ENCODE assay signal across 14 mouse cellular contexts in the genomic region with DNA sequence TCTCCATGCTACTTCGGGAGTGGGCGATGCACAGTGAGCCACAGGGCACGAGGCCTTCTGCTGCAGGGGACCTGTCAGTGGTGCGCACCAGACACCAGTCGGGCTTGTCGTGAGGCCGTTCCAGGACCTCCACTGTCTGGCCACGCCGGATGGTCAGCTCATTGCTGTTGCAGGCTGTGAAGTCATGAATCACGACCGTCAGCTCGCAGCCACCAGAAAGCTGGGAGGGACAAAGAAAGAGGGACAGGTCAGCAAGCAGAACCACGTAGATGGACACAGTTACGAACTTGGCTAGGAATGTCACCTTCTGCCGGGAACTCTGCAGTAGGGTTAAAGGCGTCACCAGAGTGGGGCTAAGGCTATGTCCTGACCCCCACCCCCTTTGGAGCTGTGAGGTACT.
DNase-seq lines count a peak whose midpoint lies in the region; ATAC-seq and TF ChIP-seq lines count a peak whose summit lies in the region.
"Had no signal": no experiment of that assay in that cellular context is flagged by ENCODE, and none has a peak within 500 bp of the region (broad histone marks: within the 10 kb centered on the region; RNA-seq: fewer than 3 reads in every experiment).

No protein-coding gene starts in this region.

- no peak overlapping the region for H3K4me3 ChIP-seq in kidney, embryonic 15.5 days (replicated peaks)
- no peak overlapping the region for H3K4me3 ChIP-seq in lung, postnatal 0 days (ENCODE audit: low read depth, low read length)
- H3K4me3 ChIP-seq in lung, adult 2 months (replicated peaks; ENCODE audit: extremely low read depth, low read depth, low read length): no peak overlapping the region
- no peak overlapping the region for H3K4me3 ChIP-seq in limb, embryonic 13.5 days
- H3K4me3 ChIP-seq: midbrain, embryonic 12.5 days had no signal

- H3K27me3 ChIP-seq in kidney, embryonic 15.5 days: no peaks in the 10 kb centered on the region
- no peaks in the 10 kb centered on the region for H3K27me3 ChIP-seq in lung, postnatal 0 days (replicated peaks; ENCODE audit: insufficient read depth, low read length)
- H3K27me3 ChIP-seq in limb, embryonic 13.5 days: no peaks in the 10 kb centered on the region

- no peaks in the 10 kb centered on the region for H3K9me3 ChIP-seq in kidney, embryonic 15.5 days (replicated peaks)
- H3K9me3 ChIP-seq in lung, postnatal 0 days (ENCODE audit: low read length): no peaks in the 10 kb centered on the region
- H3K9me3 ChIP-seq in limb, embryonic 13.5 days: no peaks in the 10 kb centered on the region
- H3K9me3 ChIP-seq: midbrain, embryonic 12.5 days had no signal

- 0 out of 2 replicates have a peak overlapping the region, but pooled peaks have one; percentile 9 for H3K4me2 ChIP-seq in kidney, embryonic 15.5 days
- no peak overlapping the region for H3K4me2 ChIP-seq in lung, postnatal 0 days (replicated peaks; ENCODE audit: low read depth, low read length)
- H3K4me2 ChIP-seq in limb, embryonic 13.5 days (replicated peaks): peak overlapping the region; percentile 30; the same call in 1 of the 2 replicates
- H3K4me2 ChIP-seq: midbrain, embryonic 12.5 days had no signal

- 35% methylated on average over 16 of the region's 16 CpGs for WGBS in kidney, embryonic 15.5 days
- 75% methylated on average over 16 of the region's 16 CpGs for WGBS in lung, postnatal 0 days
- WGBS in lung, adult 2 months: 89% methylated on average over 16 of the region's 16 CpGs
- WGBS in limb, embryonic 13.5 days: 61% methylated on average over 16 of the region's 16 CpGs

- TF ChIP-seq CTCF in lung, postnatal 0 days (IDR thresholded peaks at IDR 0.05): no peak
- no peak for TF ChIP-seq CTCF in lung, adult 2 months (IDR thresholded peaks at IDR 0.05; ENCODE audit: insufficient read depth, low read length)

- peaks cover 50% of the 10 kb centered on the region for H3K4me1 ChIP-seq in kidney, embryonic 15.5 days
- H3K4me1 ChIP-seq in lung, postnatal 0 days (ENCODE audit: insufficient read depth, low read depth, low read length): peaks cover 14% of the 10 kb centered on the region
- H3K4me1 ChIP-seq in lung, adult 2 months (ENCODE audit: control insufficient read depth, insufficient read depth, low read length): peaks cover 3% of the 10 kb centered on the region
- H3K4me1 ChIP-seq in limb, embryonic 13.5 days: peaks cover 97% of the 10 kb centered on the region

- peaks cover 53% of the 10 kb centered on the region for H3K36me3 ChIP-seq in kidney, embryonic 15.5 days
- H3K36me3 ChIP-seq in lung, postnatal 0 days (ENCODE audit: insufficient read depth, low read length): peaks cover 14% of the 10 kb centered on the region; the same call in 1 of the 2 replicates
- H3K36me3 ChIP-seq in limb, embryonic 13.5 days: peaks cover 32% of the 10 kb centered on the region

- no peak for DNase-seq in kidney, adult 8-10 months
- DNase-seq in lung, postnatal 0 days (ENCODE audit: low spot score): no peak
- DNase-seq in lung, adult 2 months: no peak
- DNase-seq in testis, postnatal 10 days (ENCODE audit: low spot score): no peak
- no peak for DNase-seq in spleen, adult 18-20 months
- DNase-seq: adrenal gland, postnatal 25 days; cerebellum, postnatal 36 days; forebrain, postnatal 0 days; kidney, postnatal 10 days; right cerebral cortex, adult 18-20 months; thymus, adult 2 months had no signal

- H3K27ac ChIP-seq in kidney, embryonic 15.5 days: peak overlapping the region; percentile 79
- H3K27ac ChIP-seq in lung, postnatal 0 days (ENCODE audit: low read length): peak overlapping the region; percentile 11; the same call in 1 of the 2 replicates
- H3K27ac ChIP-seq in limb, embryonic 13.5 days: peak overlapping the region; percentile 69
- H3K27ac ChIP-seq: midbrain, embryonic 12.5 days had no signal

- no peak for TF ChIP-seq EP300 in lung, postnatal 0 days (IDR thresholded peaks at IDR 0.05)

- peak; percentile 44 for ATAC-seq in kidney, embryonic 15.5 days (replicated peaks; ENCODE audit: low FRiP score)
- ATAC-seq in lung, postnatal 0 days: 0 out of 2 replicates have a peak, but pooled peaks have one; percentile 3
- no peak for ATAC-seq in limb, embryonic 13.5 days (ENCODE audit: low FRiP score, low read depth)
- ATAC-seq: forebrain, postnatal 0 days had no signal

- no peak for TF ChIP-seq POLR2A in lung, adult 2 months (IDR thresholded peaks at IDR 0.05; ENCODE audit: borderline replicate concordance, extremely low read depth, low read depth, low read length)

- H3K9ac ChIP-seq in kidney, embryonic 15.5 days: no peak overlapping the region
- no peak overlapping the region for H3K9ac ChIP-seq in lung, postnatal 0 days (replicated peaks; ENCODE audit: low read depth)
- H3K9ac ChIP-seq in limb, embryonic 13.5 days: peak overlapping the region; percentile 31; the same call in 1 of the 2 replicates
- H3K9ac ChIP-seq: forebrain, postnatal 0 days; midbrain, embryonic 12.5 days had no signal

Comparison
In these comparisons a context has a peak if more than half of its experiments do, and no peak if none do; other contexts are left out.
1. H3K27ac ChIP-seq: peak in every context shown above with its lines; median percentile 79 in kidney, embryonic 15.5 days; 69 in limb, embryonic 13.5 days; 11 in lung, postnatal 0 days.